Mouse (Mus musculus) CH12.LX (cell line): Measurements from ENCODE around the gene Tmc4. TPM values are rescaled to one million over a fixed set of nuclear protein-coding genes. Genes with fewer than 3 reads are reported as not detected.

Source experiments
- DNase-seq: peaks from one replicate; pipeline ENCODE4 v3.0.0-alpha.2; 2013; ENCODE audit errors: extremely low read depth
- H3K27ac ChIP-seq: 2 replicates; pipeline ENCODE4 v1.5.1; 2012; ENCODE audit warnings: low read depth, mild to moderate bottlenecking, control low read depth, moderate library complexity; ENCODE audit not compliant: insufficient read depth
- H3K27me3 ChIP-seq: replicated peaks from 2 replicates; pipeline ENCODE3; 2012; ENCODE audit warnings: inconsistent platforms
- H3K36me3 ChIP-seq, 2 experiments: replicated peaks in 1 of 2; 2 replicates each; pipeline versions ENCODE3 to v1.6.1; 2012; ENCODE audit warnings: inconsistent platforms in 1 of 2, low read length in 1 of 2, mild to moderate bottlenecking in 1 of 2, mixed read lengths in 1 of 2, moderate library complexity in 1 of 2; ENCODE audit not compliant: control insufficient read depth in 1 of 2, insufficient read depth in 1 of 2
- H3K4me1 ChIP-seq, 2 experiments: 2 replicates each; pipeline ENCODE4 v1.6.1; 2012; ENCODE audit warnings: inconsistent platforms in 1 of 2, moderate library complexity in 1 of 2; ENCODE audit not compliant: insufficient read depth in 2 of 2, control insufficient read depth in 1 of 2
- H3K4me2 ChIP-seq: 2 replicates; pipeline ENCODE4 v1.6.1; 2012; ENCODE audit warnings: low read depth, mild to moderate bottlenecking, control low read depth; ENCODE audit not compliant: poor library complexity, insufficient read depth, severe bottlenecking
- H3K4me3 ChIP-seq, 3 experiments: fragments of 150-350 bp in 1 of 3; sonication (generic) in 1 of 3; replicated peaks in 1 of 3; 2 replicates each; pipeline versions ENCODE3 to v1.5.1; 2011 to 2012; ENCODE audit warnings: low read depth in 2 of 3, low read length in 2 of 3, mild to moderate bottlenecking in 2 of 3, moderate library complexity in 2 of 3, control low read depth in 1 of 3, improper control_type of control experiment in 1 of 3, inconsistent platforms in 1 of 3, mixed read lengths in 1 of 3; ENCODE audit not compliant: poor library complexity in 1 of 3
- H3K79me2 ChIP-seq: replicated peaks from 2 replicates; pipeline ENCODE4 v1.6.1; 2012; ENCODE audit warnings: mild to moderate bottlenecking, moderate library complexity; ENCODE audit not compliant: control insufficient read depth, poor library complexity, insufficient read depth, severe bottlenecking; ENCODE audit errors: extremely low read depth
- H3K9ac ChIP-seq: 2 replicates; pipeline ENCODE4 v1.6.1; 2012; ENCODE audit warnings: low read depth, mild to moderate bottlenecking, control low read depth, moderate library complexity; ENCODE audit not compliant: insufficient read depth
- H3K9me3 ChIP-seq: replicated peaks from 2 replicates; pipeline ENCODE3; 2012; ENCODE audit warnings: low read length, inconsistent platforms, mixed read lengths
- BHLHE40 ChIP-seq: IDR thresholded peaks from 2 replicates; pipeline ENCODE4 v1.6.1; 2011; ENCODE audit warnings: mild to moderate bottlenecking, low read depth, low read length, improper control_type of control experiment
- CHD1 ChIP-seq: IDR thresholded peaks from 2 replicates; pipeline ENCODE4 v1.6.1; 2012; ENCODE audit warnings: low read depth, low read length, improper control_type of control experiment, inconsistent platforms
- CHD2 ChIP-seq: IDR thresholded peaks from 2 replicates; pipeline ENCODE4 v1.6.1; 2011; ENCODE audit warnings: low read length, improper control_type of control experiment
- CTCF ChIP-seq, 2 experiments: IDR thresholded peaks in 1 of 2; conservative IDR thresholded peaks in 1 of 2; 2 replicates each; pipeline ENCODE4 v1.5.1; 2011 to 2012; ENCODE audit warnings: low read depth in 2 of 2, low read length in 2 of 2, improper control_type of control experiment in 1 of 2, inconsistent platforms in 1 of 2, mild to moderate bottlenecking in 1 of 2, moderate library complexity in 1 of 2
- E2F4 ChIP-seq: IDR thresholded peaks from 2 replicates; pipeline ENCODE4 v1.6.1; 2011; ENCODE audit warnings: low read depth, low read length, improper control_type of control experiment; ENCODE audit not compliant: insufficient replicate concordance
- ELF1 ChIP-seq: IDR thresholded peaks from 2 replicates; pipeline ENCODE4 v1.6.1; 2014; ENCODE audit warnings: low read depth, mild to moderate bottlenecking, inconsistent platforms, low read length, improper control_type of control experiment
- EP300 ChIP-seq: IDR thresholded peaks from 2 replicates; pipeline ENCODE4 v1.6.1; 2011; ENCODE audit warnings: low read length, improper control_type of control experiment
- ETS1 ChIP-seq: conservative IDR thresholded peaks from 2 replicates; pipeline ENCODE4 v1.6.1; 2012; ENCODE audit warnings: low read depth, mild to moderate bottlenecking, inconsistent platforms, low read length, improper control_type of control experiment, moderate library complexity
- GABPA ChIP-seq: IDR thresholded peaks from 2 replicates; pipeline ENCODE4 v1.6.1; 2012; ENCODE audit warnings: low read depth, low read length, improper control_type of control experiment, inconsistent platforms; ENCODE audit not compliant: insufficient replicate concordance
- HCFC1 ChIP-seq: IDR thresholded peaks from 2 replicates; pipeline ENCODE4 v1.6.1; 2012; ENCODE audit warnings: low read depth, mild to moderate bottlenecking, inconsistent platforms, low read length, improper control_type of control experiment
- IRF4 ChIP-seq: IDR thresholded peaks from 2 replicates; pipeline ENCODE4 v1.6.1; 2014; ENCODE audit warnings: low read depth, mild to moderate bottlenecking, inconsistent platforms, low read length, improper control_type of control experiment
- JUN ChIP-seq: IDR thresholded peaks from 2 replicates; pipeline ENCODE4 v1.6.1; 2011; ENCODE audit warnings: low read depth, mild to moderate bottlenecking, low read length, improper control_type of control experiment, moderate library complexity; ENCODE audit not compliant: insufficient read depth
- JUND ChIP-seq: conservative IDR thresholded peaks from 2 replicates; pipeline ENCODE4 v1.6.1; 2011; ENCODE audit warnings: low read depth, low read length, improper control_type of control experiment
- KAT2A ChIP-seq: IDR thresholded peaks from 2 replicates; pipeline ENCODE4 v1.6.1; 2012; ENCODE audit warnings: low read length, improper control_type of control experiment, inconsistent platforms; ENCODE audit not compliant: insufficient replicate concordance
- MAFK ChIP-seq: IDR thresholded peaks from 2 replicates; pipeline ENCODE4 v1.6.1; 2011; ENCODE audit warnings: low read length, improper control_type of control experiment; ENCODE audit not compliant: insufficient replicate concordance
- MAX ChIP-seq: IDR thresholded peaks from 2 replicates; pipeline ENCODE4 v1.6.1; 2011; ENCODE audit warnings: low read length, improper control_type of control experiment
- MAZ ChIP-seq: IDR thresholded peaks from 2 replicates; pipeline ENCODE4 v1.6.1; 2012; ENCODE audit warnings: low read depth, mild to moderate bottlenecking, inconsistent platforms, low read length, improper control_type of control experiment, moderate library complexity
- MEF2A ChIP-seq: IDR thresholded peaks from 2 replicates; pipeline ENCODE4 v1.6.1; 2014; ENCODE audit warnings: low read depth, mild to moderate bottlenecking, inconsistent platforms, low read length, improper control_type of control experiment, borderline replicate concordance
- MXI1 ChIP-seq: IDR thresholded peaks from 2 replicates; pipeline ENCODE4 v1.6.1; 2011; ENCODE audit warnings: mild to moderate bottlenecking, low read depth, low read length, improper control_type of control experiment
- MYC ChIP-seq: IDR thresholded peaks from 2 replicates; pipeline ENCODE4 v1.6.1; 2011; ENCODE audit warnings: low read depth, mild to moderate bottlenecking, improper control_type of control experiment, low read length
- NELFE ChIP-seq: IDR thresholded peaks from 2 replicates; pipeline ENCODE4 v1.6.1; 2011; ENCODE audit warnings: low read depth, low read length, improper control_type of control experiment
- NRF1 ChIP-seq: IDR thresholded peaks from 2 replicates; pipeline ENCODE4 v1.6.1; 2014; ENCODE audit warnings: low read depth, mild to moderate bottlenecking, inconsistent platforms, low read length, improper control_type of control experiment, moderate library complexity
- PAX5 ChIP-seq: IDR thresholded peaks from 2 replicates; pipeline ENCODE4 v1.6.1; 2012; ENCODE audit warnings: low read length, inconsistent platforms, mixed read lengths
- POLR2A ChIP-seq: IDR thresholded peaks from 2 replicates; pipeline ENCODE4 v1.6.1; 2011; ENCODE audit warnings: low read depth, mild to moderate bottlenecking, improper control_type of control experiment, low read length
- POLR2AphosphoS2 ChIP-seq: IDR thresholded peaks from 2 replicates; pipeline ENCODE4 v1.6.1; 2011; ENCODE audit warnings: low read depth, low read length, improper control_type of control experiment
- RAD21 ChIP-seq: IDR thresholded peaks from 2 replicates; pipeline ENCODE4 v1.6.1; 2011; ENCODE audit warnings: low read depth, mild to moderate bottlenecking, low read length, improper control_type of control experiment, moderate library complexity
- RCOR1 ChIP-seq: conservative IDR thresholded peaks from 2 replicates; pipeline ENCODE4 v1.6.1; 2012; ENCODE audit warnings: low read depth, mild to moderate bottlenecking, inconsistent platforms, low read length, improper control_type of control experiment
- SIN3A ChIP-seq: IDR thresholded peaks from 2 replicates; pipeline ENCODE4 v1.6.1; 2012; ENCODE audit warnings: low read length, improper control_type of control experiment, inconsistent platforms
- SMC3 ChIP-seq: IDR thresholded peaks from 2 replicates; pipeline ENCODE4 v1.6.1; 2011; ENCODE audit warnings: low read depth, low read length, improper control_type of control experiment
- TBP ChIP-seq: conservative IDR thresholded peaks from 2 replicates; pipeline ENCODE4 v1.6.1; 2011; ENCODE audit warnings: low read depth, low read length, improper control_type of control experiment
- TCF12 ChIP-seq: IDR thresholded peaks from 2 replicates; pipeline ENCODE4 v1.6.1; 2014; ENCODE audit warnings: low read depth, mild to moderate bottlenecking, inconsistent platforms, low read length, improper control_type of control experiment
- UBTF ChIP-seq: IDR thresholded peaks from 2 replicates; pipeline ENCODE4 v1.6.1; 2012; ENCODE audit warnings: low read depth, mild to moderate bottlenecking, inconsistent platforms, low read length, improper control_type of control experiment, moderate library complexity
- USF1 ChIP-seq: IDR thresholded peaks from 2 replicates; pipeline ENCODE4 v1.6.1; 2014; ENCODE audit warnings: low read depth, mild to moderate bottlenecking, inconsistent platforms, low read length, improper control_type of control experiment
- USF2 ChIP-seq: conservative IDR thresholded peaks from 2 replicates; pipeline ENCODE4 v1.6.1; 2011; ENCODE audit warnings: low read depth, low read length, improper control_type of control experiment
- ZC3H11A ChIP-seq: IDR thresholded peaks from 2 replicates; pipeline ENCODE4 v1.6.1; 2012; ENCODE audit warnings: low read depth, mild to moderate bottlenecking, inconsistent platforms, low read length, improper control_type of control experiment
- ZKSCAN1 ChIP-seq: IDR thresholded peaks from 2 replicates; pipeline ENCODE4 v1.6.1; 2012; ENCODE audit warnings: low read depth, inconsistent platforms, low read length, improper control_type of control experiment, borderline replicate concordance
- ZNF384 ChIP-seq: IDR thresholded peaks from 2 replicates; pipeline ENCODE4 v1.6.1; 2012; ENCODE audit warnings: low read depth, low read length, improper control_type of control experiment, inconsistent platforms
- dilution Hi-C: fragments of 300-500 bp; cut with MboI; formaldehyde crosslinking; loops from 2 replicates; pipeline ENCODE4 v1.14.3; 2020; ENCODE audit warnings: low sequenced_read_pairs; ENCODE audit not compliant: extremely low pct_unique_long_range_greater_than_20kb, extremely low pct_ligation_motif_present
- in situ Hi-C: fragments of 300-500 bp; cut with MboI; formaldehyde crosslinking; loops from 3 replicates; pipeline ENCODE4 v1.14.3; 2019; ENCODE audit warnings: low sequenced_read_pairs, low pct_ligation_motif_present, low pct_unique_long_range_greater_than_20kb, mixed read lengths
- polyA plus RNA-seq: library from polyadenylated mRNA; unstranded; fragments of >175 nt; gene quantifications from 2 replicates; pipeline ENCODE4 v1.2.1, GENCODE M21; 2012; ENCODE audit warnings: low read depth; ENCODE audit not compliant: insufficient read length
- total RNA-seq, 2 experiments: library from RNA; depleted of rRNA; stranded (reverse); fragments of 300-350 nt in 1 of 2; fragments of >200 nt in 1 of 2; gene quantifications; 2 replicates each; pipeline ENCODE4 v1.2.3; 2012 to 2014

Gene Tmc4
- total and polyA plus RNA-seq, 3 experiments, result 0.56 to 4.6 (median 1.8) TPM

GRCm38 (mm10) chr7:3629543-3630477 lies 47.5 kb downstream of the Tmc4 start, which contains the start of the genes Tfpt and Prpf31:
Gene Tfpt (minus strand): TSS chr7:3629929.
Gene Prpf31 (plus strand): TSS chr7:3629985.
- in situ Hi-C loops (no loop called here), dilution Hi-C loops (no loop called here)
- H3K27ac ChIP-seq, result peak within 1 kb of the TSS; percentile 56
- H3K4me3 ChIP-seq, result peak within 1 kb of the TSS; percentile 67 to 75 (median 69)
- DNase-seq, result peak; percentile 97
- peaks cover 37 to 72% of the 10 kb centered on the region in 2 experiments for H3K36me3 ChIP-seq
- H3K4me2 ChIP-seq, result peak within 1 kb of the TSS; percentile 84
- H3K9me3 ChIP-seq, result no peaks in the 10 kb centered on the region
- peaks cover 37% of the 10 kb centered on the region for H3K79me2 ChIP-seq
- H3K9ac ChIP-seq, result peak within 1 kb of the TSS; percentile 96
- H3K4me1 ChIP-seq, result peaks cover 7 to 48% of the 10 kb centered on the region in 2 experiments
- no peaks in the 10 kb centered on the region for H3K27me3 ChIP-seq
- TF ChIP-seq MEF2A, result peak; percentile 37; the same call in 1 of the 2 replicates
- peak; percentile 79 for TF ChIP-seq POLR2A
- 0 out of 2 replicates have a peak, but pooled peaks have one; percentile 19 for TF ChIP-seq NRF1
- peak; percentile 25; the same call in 1 of the 2 replicates for TF ChIP-seq JUND
- no peak for TF ChIP-seq EP300
- no peak; the same call in 1 of the 2 replicates for TF ChIP-seq JUN
- TF ChIP-seq KAT2A, result peak; percentile 94; the same call in 1 of the 2 replicates
- peak; percentile 88; the same call in 1 of the 2 replicates for TF ChIP-seq E2F4
- TF ChIP-seq GABPA, result peak; percentile 37; the same call in 1 of the 2 replicates
- TF ChIP-seq CHD2, result peak; percentile 86
- TF ChIP-seq ZKSCAN1, result no peak
- no peak for TF ChIP-seq ZNF384
- peak; percentile 99 for TF ChIP-seq SIN3A
- no peak for TF ChIP-seq POLR2AphosphoS2
- TF ChIP-seq NELFE, result peak; percentile 75
- peak; percentile 90 for TF ChIP-seq ELF1
- TF ChIP-seq HCFC1, result peak; percentile 96
- 0 out of 2 replicates have a peak, but pooled peaks have one; percentile 68 for TF ChIP-seq TCF12
- TF ChIP-seq RAD21, result no peak
- TF ChIP-seq MYC, result peak; percentile 67
- no peak for TF ChIP-seq ZC3H11A
- peak; percentile 87 for TF ChIP-seq MXI1
- TF ChIP-seq MAFK, result no peak
- TF ChIP-seq RCOR1, result no peak
- TF ChIP-seq USF1, result no peak
- peak; percentile 58 for TF ChIP-seq MAX
- TF ChIP-seq ETS1, result 0 out of 2 replicates have a peak, but pooled peaks have one; percentile 14
- TF ChIP-seq IRF4, result peak; percentile 77
- TF ChIP-seq TBP, result peak; percentile 76; the same call in 1 of the 2 replicates
- no peak for TF ChIP-seq MAZ
- TF ChIP-seq SMC3, result no peak
- no peak for TF ChIP-seq CHD1
- TF ChIP-seq BHLHE40, result no peak
- no peak for TF ChIP-seq PAX5
- no peak for TF ChIP-seq USF2
- TF ChIP-seq CTCF (conservative IDR thresholded peaks at IDR 0.05 in 1 of 2, IDR thresholded peaks at IDR 0.05 in 1 of 2; ENCODE audit: low read depth in 2 of 2, low read length in 2 of 2), result no peak
- no peak for TF ChIP-seq UBTF
